Mouse (Mus musculus) erythroblast, embryonic 14.5 days (primary cell): Measurements from ENCODE around the gene Ccdc146.

Experiments used
- GATA1 ChIP-seq: IDR thresholded peaks from 2 replicates; pipeline ENCODE4 v1.6.1; 2012; ENCODE audit warnings: low read length, inconsistent platforms, mixed read lengths
- TAL1 ChIP-seq: IDR thresholded peaks from 3 replicates; pipeline ENCODE4 v1.6.1; 2012; ENCODE audit warnings: low read length, inconsistent platforms, mixed read lengths

GRCm38 (mm10) chr5:21367514-21367913, 57.0 kb downstream of the Ccdc146 start:
- TF ChIP-seq GATA1 (no peak), TAL1 (no peak)
